Mouse (Mus musculus): ENCODE measurements around the gene Cep131.

DNA sequence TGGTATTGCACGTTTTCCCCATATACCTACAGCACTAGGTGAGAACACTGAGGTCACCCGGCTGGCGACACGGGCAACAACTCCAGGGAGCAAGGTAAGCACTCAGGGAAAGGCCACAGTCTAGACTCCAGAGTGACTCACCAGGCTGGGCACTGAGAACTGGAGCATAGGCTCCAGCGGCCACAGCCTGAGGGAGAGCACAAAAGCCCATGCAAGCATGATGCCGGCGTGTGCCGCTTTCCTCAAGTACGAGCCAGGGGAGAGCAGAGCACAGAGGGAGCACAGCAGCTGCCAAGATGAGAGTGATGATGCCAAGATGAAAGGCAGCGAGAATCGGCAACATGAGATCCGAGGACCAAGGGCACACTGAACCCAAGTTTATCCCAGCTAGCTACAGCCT is 35.5 kb upstream of the Cep131 start:
- TF ChIP-seq EP300 (IDR thresholded peaks at IDR 0.05; ENCODE audit: low read depth), result no peak
- no peak for TF ChIP-seq CTCF (IDR thresholded peaks at IDR 0.05; ENCODE audit: low read depth)

Data from liver, embryonic 14.5 days (tissue).